Mouse (Mus musculus) liver, embryonic 15.5 days (tissue): Measurements from ENCODE around the gene Rmnd1. TPM values are rescaled to one million over a fixed set of nuclear protein-coding genes. Genes with fewer than 3 reads are reported as not detected.

Experiments
- ATAC-seq: fragments of 200-750 bp; cut with Nextera tagmentation; 2 replicates; pipeline ENCODE4 v1.8.0; 2017; ENCODE audit warnings: moderate number of reproducible peaks, mild to moderate bottlenecking, moderate library complexity; ENCODE audit not compliant: insufficient read depth
- H3K27ac ChIP-seq: fragments of 300-500 bp; sonication (generic); replicated peaks from 2 replicates; pipeline ENCODE4 v1.5.1; 2015; ENCODE audit warnings: mild to moderate bottlenecking, inconsistent platforms
- H3K27me3 ChIP-seq: fragments of 300-500 bp; sonication (generic); 2 replicates; pipeline ENCODE4 v1.6.1; 2015; ENCODE audit warnings: mild to moderate bottlenecking, inconsistent platforms
- H3K36me3 ChIP-seq: fragments of 300-500 bp; sonication (generic); replicated peaks from 2 replicates; pipeline ENCODE4 v1.6.1; 2015; ENCODE audit warnings: moderate library complexity, mild to moderate bottlenecking, inconsistent platforms
- H3K4me1 ChIP-seq: fragments of 300-500 bp; sonication (generic); replicated peaks from 2 replicates; pipeline ENCODE4 v1.6.1; 2015; ENCODE audit warnings: inconsistent platforms
- H3K4me2 ChIP-seq: fragments of 300-500 bp; sonication (generic); 2 replicates; pipeline ENCODE4 v1.6.1; 2015; ENCODE audit warnings: moderate library complexity, mild to moderate bottlenecking, inconsistent platforms
- H3K4me3 ChIP-seq: fragments of 300-500 bp; sonication (generic); replicated peaks from 2 replicates; pipeline ENCODE4 v1.5.1; 2015; ENCODE audit warnings: mild to moderate bottlenecking, inconsistent platforms
- H3K9ac ChIP-seq: fragments of 300-500 bp; sonication (generic); 2 replicates; pipeline ENCODE4 v1.6.1; 2015; ENCODE audit warnings: moderate library complexity, mild to moderate bottlenecking, inconsistent platforms
- H3K9me3 ChIP-seq: fragments of 300-500 bp; sonication (generic); replicated peaks from 2 replicates; pipeline ENCODE4 v1.6.1; 2016; ENCODE audit warnings: inconsistent platforms
- WGBS: fragments of 180-500 bp; shearing (Covaris S2); methylation state at CpG from one replicate; pipeline ENCODE4 v1.1.7; 2015; ENCODE audit warnings: mixed read lengths; ENCODE audit not compliant: insufficient replicate concordance; 5-methylcytosine and 5-hydroxymethylcytosine counted together
- polyA plus RNA-seq: library from polyadenylated mRNA; unstranded; fragments of >200 nt; fragmentation: Nextera tagmentation; extraction: Ambion mirVana; gene quantifications from 2 replicates; pipeline ENCODE4 v1.2.1, GENCODE M21; 2015

Rmnd1 gene
- polyA plus RNA-seq, 1 experiment from 2014 or later: 17.2 TPM

DNA sequence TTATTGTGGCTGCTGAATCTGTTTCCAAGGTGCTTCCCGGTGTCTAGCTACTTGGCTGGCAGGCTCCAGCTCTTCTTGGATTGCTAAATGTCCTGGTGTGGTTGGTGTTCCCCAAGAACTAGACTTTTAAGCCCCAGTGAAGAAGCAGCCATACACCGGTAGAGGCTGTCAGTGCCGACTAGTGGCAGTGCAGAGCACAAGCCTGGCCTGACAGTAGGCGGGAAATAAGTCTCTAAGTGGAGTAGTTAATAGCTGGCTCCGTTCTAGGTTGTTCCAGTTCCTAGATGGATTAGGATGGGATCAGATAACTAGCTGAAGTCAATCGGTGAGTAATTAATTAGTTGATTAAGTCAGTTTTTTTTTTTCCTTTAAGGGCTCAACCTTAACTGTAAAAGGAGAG lies 40.3 kb downstream of the Rmnd1 start:
- H3K9me3 ChIP-seq: no peaks in the 10 kb centered on the region
- 59% methylated on average over 6 of the region's 6 CpGs for WGBS
- no peak overlapping the region for H3K27ac ChIP-seq
- no peaks in the 10 kb centered on the region for H3K27me3 ChIP-seq
- peaks cover 47% of the 10 kb centered on the region for H3K4me1 ChIP-seq
- peaks cover 26% of the 10 kb centered on the region for H3K36me3 ChIP-seq
- H3K4me3 ChIP-seq: no peak overlapping the region
- no peak overlapping the region for H3K9ac ChIP-seq
- no peak for ATAC-seq
- peak overlapping the region; percentile 16; the same call in 1 of the 2 replicates for H3K4me2 ChIP-seq

DNA sequence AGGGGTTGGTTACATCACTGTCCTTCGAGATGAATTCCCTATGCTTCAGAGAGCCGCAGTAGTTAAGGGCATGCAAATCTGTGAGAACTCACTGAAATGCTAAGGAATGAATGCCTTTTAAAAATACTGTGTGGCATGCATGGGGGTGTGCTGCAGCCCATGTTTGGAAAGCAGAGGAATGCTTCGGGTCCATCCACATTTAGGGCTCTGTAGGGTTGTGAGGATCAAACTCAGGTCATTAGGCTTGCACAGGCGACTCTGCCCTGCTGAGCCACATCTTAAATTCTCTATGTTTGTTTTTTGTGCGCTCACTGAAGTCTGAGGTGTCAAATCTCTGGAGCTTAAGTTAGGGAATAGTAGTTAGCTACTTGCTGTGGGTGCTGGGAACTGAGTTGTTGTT lies 41.1 kb downstream of the Rmnd1 start:
- H3K9me3 ChIP-seq: no peaks in the 10 kb centered on the region
- no peaks in the 10 kb centered on the region for H3K27me3 ChIP-seq
- no peak overlapping the region for H3K27ac ChIP-seq
- no peak overlapping the region for H3K9ac ChIP-seq
- WGBS: 68% methylated on average over 5 of the region's 5 CpGs
- peaks cover 51% of the 10 kb centered on the region for H3K4me1 ChIP-seq
- H3K4me2 ChIP-seq: no peak overlapping the region
- H3K36me3 ChIP-seq: peaks cover 23% of the 10 kb centered on the region
- no peak for ATAC-seq
- H3K4me3 ChIP-seq: no peak overlapping the region

DNA sequence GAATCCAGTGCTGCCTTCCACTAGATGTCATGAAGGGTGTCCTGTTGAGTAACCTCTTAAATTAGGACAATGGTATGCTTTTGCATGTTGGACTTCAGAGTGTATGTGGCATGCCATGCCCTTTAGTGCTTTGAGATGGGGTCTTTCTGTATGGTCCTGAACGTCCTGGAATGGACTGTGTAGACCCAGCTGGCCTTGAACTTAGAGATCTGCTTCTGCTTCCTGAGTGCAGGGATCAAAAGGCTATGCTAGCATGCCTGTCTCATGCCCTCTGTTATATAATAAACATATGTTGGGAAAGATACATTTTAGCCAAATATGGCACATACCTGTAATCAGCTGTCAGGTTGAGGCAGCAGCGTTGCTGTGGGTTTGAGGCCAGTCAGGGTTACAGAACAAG lies 41.6 kb downstream of the Rmnd1 start:
- peaks cover 18% of the 10 kb centered on the region for H3K36me3 ChIP-seq
- H3K9me3 ChIP-seq: no peaks in the 10 kb centered on the region
- ATAC-seq: no peak
- H3K4me3 ChIP-seq: no peak overlapping the region
- no peaks in the 10 kb centered on the region for H3K27me3 ChIP-seq
- 60% methylated on average over 2 of the region's 2 CpGs for WGBS
- H3K9ac ChIP-seq: no peak overlapping the region
- peaks cover 56% of the 10 kb centered on the region for H3K4me1 ChIP-seq
- H3K27ac ChIP-seq: no peak overlapping the region
- H3K4me2 ChIP-seq: peak overlapping the region; percentile 14

DNA sequence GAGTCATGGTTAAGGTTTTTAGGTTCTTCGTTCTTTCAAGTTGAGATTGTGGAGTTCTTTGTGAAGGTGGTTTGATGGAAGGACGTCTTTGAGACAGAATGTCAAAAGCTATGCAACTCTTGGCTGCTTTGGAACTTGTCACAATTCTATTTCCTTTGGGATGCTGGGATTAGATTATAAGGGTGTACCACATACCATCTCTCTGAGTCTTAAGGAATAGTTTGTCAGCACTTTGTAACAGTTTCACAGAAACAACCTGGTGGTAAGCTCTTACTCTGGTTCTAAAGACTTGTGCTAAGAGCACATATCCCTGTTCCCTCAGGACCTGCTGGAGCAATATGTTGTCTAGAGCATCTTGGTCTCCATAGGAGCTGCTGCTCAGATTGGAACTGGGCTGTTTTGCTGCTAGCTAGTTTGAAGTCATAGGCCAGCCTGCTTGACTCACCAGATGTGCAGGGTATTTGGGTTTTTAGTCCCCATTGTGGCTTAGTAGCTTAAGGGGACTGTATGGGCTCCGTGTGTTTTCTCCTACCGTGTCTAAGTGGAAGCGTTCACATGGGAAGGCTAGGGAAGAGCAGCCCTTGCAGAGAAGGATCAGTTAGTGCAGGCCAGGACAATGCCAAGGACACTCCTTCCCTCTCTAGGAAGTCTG lies 42.6 kb downstream of the Rmnd1 start:
- Histone ChIP-seq H3K9me3 (no peaks in the 10 kb centered on the region), H3K27ac (no peak overlapping the region), H3K9ac (peak overlapping the region; percentile 95), H3K4me3 (peak overlapping the region; percentile 96), H3K4me1 (peaks cover 65% of the 10 kb centered on the region), H3K4me2 (peak overlapping the region; percentile 93), H3K27me3 (no peaks in the 10 kb centered on the region), H3K36me3 (peaks cover 14% of the 10 kb centered on the region)
- WGBS: 57% methylated on average over 5 of the region's 5 CpGs
- ATAC-seq: no peak

DNA sequence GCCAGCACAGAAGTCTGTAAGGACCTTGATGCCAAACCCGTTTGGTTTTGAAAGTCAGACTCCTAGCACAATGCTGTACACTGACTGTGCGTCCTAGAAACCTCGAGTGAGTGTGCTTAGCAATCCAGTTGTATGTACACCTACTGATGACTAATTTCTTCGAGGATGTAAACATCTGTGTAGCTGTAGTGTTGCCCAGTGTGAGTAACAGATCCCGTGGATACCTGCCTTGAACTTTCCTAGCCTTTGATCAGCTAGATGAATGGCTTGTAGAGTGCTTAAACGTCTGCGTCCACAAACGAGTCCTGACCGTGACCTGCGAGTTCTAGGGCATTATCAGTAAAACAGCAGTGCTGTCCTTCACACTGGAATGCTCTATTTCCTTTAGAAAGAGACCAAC lies 43.2 kb downstream of the Rmnd1 start:
- H3K27ac ChIP-seq: no peak overlapping the region
- WGBS: 20% methylated on average over 10 of the region's 10 CpGs
- no peaks in the 10 kb centered on the region for H3K9me3 ChIP-seq
- H3K4me3 ChIP-seq: peak overlapping the region; percentile 96
- H3K4me1 ChIP-seq: peaks cover 69% of the 10 kb centered on the region
- no peak for ATAC-seq
- H3K36me3 ChIP-seq: peaks cover 9% of the 10 kb centered on the region
- H3K4me2 ChIP-seq: peak overlapping the region; percentile 93
- H3K27me3 ChIP-seq: no peaks in the 10 kb centered on the region
- peak overlapping the region; percentile 95 for H3K9ac ChIP-seq

DNA sequence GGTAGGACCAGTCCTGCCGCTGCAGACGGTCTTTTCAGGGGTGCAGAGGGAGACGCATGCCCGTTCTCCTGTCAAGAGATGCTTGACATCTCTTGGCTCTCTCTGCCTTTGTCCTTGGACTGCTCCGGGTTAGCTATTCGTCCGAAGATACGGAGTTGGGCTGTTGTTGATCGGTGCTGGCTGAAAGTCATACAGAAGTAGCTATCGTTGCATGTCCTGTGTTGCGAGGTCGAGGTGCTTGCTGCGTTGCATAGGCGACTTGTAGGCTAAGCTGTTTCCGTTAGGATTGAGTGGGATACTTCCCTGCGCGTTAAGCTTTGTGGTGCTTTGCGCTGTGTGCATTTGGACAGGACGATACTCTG lies 43.8 kb downstream of the Rmnd1 start:
- Histone ChIP-seq H3K4me3 (peak overlapping the region; percentile 96), H3K4me2 (peak overlapping the region; percentile 93), H3K27ac (peak overlapping the region; percentile 97), H3K4me1 (peaks cover 72% of the 10 kb centered on the region), H3K9me3 (no peaks in the 10 kb centered on the region), H3K36me3 (peaks cover 6% of the 10 kb centered on the region; the same call in 1 of the 2 replicates), H3K9ac (peak overlapping the region; percentile 95), H3K27me3 (no peaks in the 10 kb centered on the region)
- ATAC-seq: no peak
- under 1% methylated on average over 19 of the region's 19 CpGs for WGBS

DNA sequence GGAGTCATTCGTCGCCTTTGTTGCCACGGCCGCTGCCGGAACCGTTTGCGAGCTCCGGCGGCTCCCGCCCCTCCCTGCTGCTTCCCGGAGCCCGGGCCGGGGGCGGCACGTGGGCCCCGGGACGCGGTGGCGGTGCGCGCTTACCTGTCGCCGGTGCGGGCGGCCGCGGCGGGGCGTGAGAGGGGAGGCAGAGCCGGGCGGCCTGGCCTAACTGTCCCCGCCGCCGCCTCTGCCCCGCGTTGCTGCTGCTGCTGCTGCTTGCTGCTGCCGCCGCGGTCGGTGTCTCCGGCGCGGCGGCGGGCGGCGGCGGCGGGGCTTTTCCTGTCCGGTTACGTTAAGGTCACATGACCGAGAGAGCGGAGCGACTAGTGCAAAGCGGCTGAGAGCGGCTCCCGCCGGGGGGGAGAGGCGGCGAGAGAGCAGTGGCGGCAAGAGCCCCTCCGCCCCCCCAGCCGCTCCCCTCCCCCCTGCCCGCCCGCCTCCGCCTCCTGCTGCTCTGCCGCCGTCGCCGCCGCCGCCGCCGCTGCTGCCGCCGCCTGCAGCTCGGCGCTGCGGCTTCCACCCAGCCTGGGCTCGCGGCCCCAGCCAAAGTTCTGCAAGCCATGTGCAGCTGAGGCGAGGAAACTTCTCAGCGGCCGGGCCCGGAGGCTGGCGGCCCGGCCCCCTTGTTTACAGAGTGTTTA lies 44.3 kb downstream of the Rmnd1 start, which contains the start of gene Zbtb2:
Gene Zbtb2 (minus strand): TSS at position 408 of the 683 bp plus-strand sequence.
- peak within 1 kb of the TSS; percentile 97 for H3K27ac ChIP-seq
- no peak for ATAC-seq
- no peaks in the 10 kb centered on the region for H3K9me3 ChIP-seq
- peaks cover 74% of the 10 kb centered on the region for H3K4me1 ChIP-seq
- WGBS: under 1% methylated on average over 66 of the region's 87 CpGs
- H3K36me3 ChIP-seq: peaks cover 2% of the 10 kb centered on the region; the same call in 1 of the 2 replicates
- peak within 1 kb of the TSS; percentile 96 for H3K4me3 ChIP-seq
- H3K27me3 ChIP-seq: no peaks in the 10 kb centered on the region
- H3K9ac ChIP-seq: peak within 1 kb of the TSS; percentile 95
- H3K4me2 ChIP-seq: peak within 1 kb of the TSS; percentile 93

DNA sequence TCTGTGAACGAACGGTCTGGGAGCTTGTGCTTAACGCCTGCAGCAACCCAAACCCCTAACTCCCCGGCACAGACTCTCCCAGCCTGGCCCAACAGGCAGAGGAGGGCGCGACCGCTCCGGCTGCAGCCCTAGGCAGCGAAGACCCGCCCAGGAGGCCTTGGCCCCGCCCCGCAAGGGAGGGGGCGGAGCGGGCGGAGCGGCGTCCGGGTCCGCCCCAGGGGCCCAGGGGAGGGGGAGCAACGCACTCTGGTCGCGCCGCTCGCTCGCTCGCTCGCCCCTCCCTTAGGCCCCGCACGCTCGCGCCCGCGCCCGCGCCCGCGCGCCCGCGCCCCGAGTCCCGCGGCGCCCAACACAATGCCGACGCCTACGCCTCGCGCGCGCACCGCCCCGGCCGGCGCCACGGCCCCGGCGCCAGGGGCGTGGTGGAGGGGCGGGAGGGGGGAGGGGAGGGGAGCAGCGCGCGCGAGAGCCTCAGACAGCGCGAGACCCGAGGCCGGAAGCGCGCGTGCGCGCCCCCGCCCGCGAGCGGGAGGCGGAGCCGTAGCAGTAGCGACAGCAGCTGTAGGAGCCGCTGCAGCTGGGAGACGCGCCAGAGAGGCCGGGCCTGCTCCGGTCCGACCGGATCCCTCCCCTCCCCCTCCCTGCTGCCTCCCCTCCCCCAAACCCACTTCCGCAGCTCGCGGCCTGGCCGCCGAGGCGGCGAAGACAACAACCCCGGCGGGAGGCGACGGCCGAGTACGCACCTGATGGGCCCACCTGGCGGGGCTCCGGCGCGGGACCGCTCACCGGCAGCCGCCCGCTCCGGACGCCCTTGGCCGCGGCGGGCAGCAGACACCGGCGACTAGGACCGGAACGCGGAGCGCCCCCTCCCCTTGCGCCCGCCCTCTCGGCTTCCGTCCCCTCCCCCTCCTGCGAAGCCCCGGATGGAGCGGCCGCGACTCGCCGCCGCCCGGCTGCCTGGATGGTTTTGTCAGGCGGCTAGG lies 45.3 kb downstream of the Rmnd1 start:
- H3K9me3 ChIP-seq: no peaks in the 10 kb centered on the region
- H3K4me1 ChIP-seq: peaks cover 69% of the 10 kb centered on the region
- H3K9ac ChIP-seq: peak overlapping the region; percentile 95
- peak overlapping the region; percentile 97 for H3K27ac ChIP-seq
- H3K36me3 ChIP-seq: no peaks in the 10 kb centered on the region
- H3K27me3 ChIP-seq: no peaks in the 10 kb centered on the region
- peak; percentile 93 for ATAC-seq
- H3K4me2 ChIP-seq: peak overlapping the region; percentile 93
- WGBS: under 1% methylated on average over 106 of the region's 133 CpGs
- peak overlapping the region; percentile 96 for H3K4me3 ChIP-seq

DNA sequence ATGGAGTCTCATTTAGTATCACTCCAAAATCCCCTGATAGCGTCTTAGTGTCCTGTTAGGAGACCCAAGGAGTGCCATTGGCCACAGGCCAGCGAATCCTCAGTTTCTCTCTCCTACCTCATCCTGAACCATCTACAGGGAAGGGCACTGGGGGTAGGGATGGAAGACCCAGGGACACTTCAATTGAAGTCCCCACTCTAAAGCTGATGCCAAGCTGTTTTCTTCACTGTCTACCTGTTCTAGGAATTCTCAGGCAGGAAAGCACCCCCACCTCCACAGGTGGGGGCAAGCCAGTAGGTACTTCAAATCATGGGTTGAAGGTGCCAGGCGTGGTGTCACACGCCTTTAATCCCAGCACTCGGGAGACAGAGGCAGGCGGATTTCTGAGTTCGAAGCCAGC lies 47.9 kb downstream of the Rmnd1 start:
- Histone ChIP-seq H3K9me3 (no peaks in the 10 kb centered on the region), H3K4me1 (peaks cover 44% of the 10 kb centered on the region), H3K36me3 (no peaks in the 10 kb centered on the region), H3K4me2 (no peak overlapping the region), H3K27ac (no peak overlapping the region), H3K4me3 (no peak overlapping the region), H3K27me3 (no peaks in the 10 kb centered on the region), H3K9ac (no peak overlapping the region)
- WGBS: 79% methylated on average over 7 of the region's 7 CpGs
- no peak for ATAC-seq

DNA sequence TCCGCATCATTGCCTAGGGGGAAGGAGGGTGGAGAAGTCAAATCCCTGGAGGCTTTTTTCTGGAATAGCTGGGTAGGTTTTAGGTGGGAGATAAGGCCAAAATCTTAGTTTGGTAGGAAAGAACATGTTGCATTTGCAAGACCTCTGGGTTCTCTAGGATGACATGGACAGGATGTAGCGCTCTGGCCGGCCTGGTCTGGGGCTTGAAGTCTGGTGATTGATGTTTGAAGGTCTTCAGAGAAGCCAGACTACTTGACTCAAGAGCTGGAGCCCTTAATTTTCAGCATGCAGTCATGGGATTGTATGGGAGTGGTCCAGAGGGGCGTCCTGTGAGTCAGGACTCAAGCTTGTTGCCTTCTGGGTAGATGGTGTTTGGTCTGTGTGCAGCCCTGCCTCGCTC lies 51.4 kb downstream of the Rmnd1 start:
- H3K27me3 ChIP-seq: no peaks in the 10 kb centered on the region
- 75% methylated on average over 5 of the region's 5 CpGs for WGBS
- H3K9ac ChIP-seq: no peak overlapping the region
- no peaks in the 10 kb centered on the region for H3K9me3 ChIP-seq
- H3K4me2 ChIP-seq: no peak overlapping the region
- H3K4me3 ChIP-seq: no peak overlapping the region
- no peaks in the 10 kb centered on the region for H3K36me3 ChIP-seq
- H3K27ac ChIP-seq: no peak overlapping the region
- peaks cover 24% of the 10 kb centered on the region for H3K4me1 ChIP-seq
- no peak for ATAC-seq

DNA sequence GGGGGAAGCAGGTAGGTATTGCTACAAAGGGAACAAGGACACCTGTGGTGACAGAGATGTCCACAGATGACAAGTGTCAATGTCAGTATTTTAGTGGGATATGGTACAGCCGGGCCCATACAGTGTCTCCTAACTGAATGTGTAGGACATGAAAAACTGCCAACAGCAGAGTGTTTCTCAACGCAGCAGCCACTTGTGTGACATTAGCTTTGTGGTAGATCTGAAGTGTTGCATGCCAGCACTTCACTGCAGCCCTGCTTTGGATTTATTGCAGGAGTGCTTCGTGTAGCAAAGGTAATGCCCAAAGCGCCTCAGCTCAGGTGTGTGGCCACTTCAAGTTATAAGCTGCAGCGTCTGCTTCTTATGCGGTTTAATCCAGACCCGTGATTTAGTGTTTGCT lies 55.3 kb downstream of the Rmnd1 start:
- Histone ChIP-seq H3K27me3 (no peaks in the 10 kb centered on the region), H3K9ac (no peak overlapping the region), H3K9me3 (no peaks in the 10 kb centered on the region), H3K4me3 (no peak overlapping the region), H3K4me1 (no peaks in the 10 kb centered on the region), H3K4me2 (no peak overlapping the region), H3K36me3 (0 out of 2 replicates have a peak, but pooled peaks cover 10% of the 10 kb centered on the region), H3K27ac (no peak overlapping the region)
- no peak for ATAC-seq
- 80% methylated on average over 7 of the region's 7 CpGs for WGBS
